Mouse (Mus musculus): ENCODE data around the gene Tssk6. TPM values are rescaled to one million over a fixed set of nuclear protein-coding genes. Genes with fewer than 3 reads are reported as not detected.
A peak's percentile ranks its signal among the peaks of the same experiment; 100 is the strongest.

The Tssk6 gene
- polyA plus RNA-seq, 1 experiment from 2014 or later: 3.8 TPM

DNA sequence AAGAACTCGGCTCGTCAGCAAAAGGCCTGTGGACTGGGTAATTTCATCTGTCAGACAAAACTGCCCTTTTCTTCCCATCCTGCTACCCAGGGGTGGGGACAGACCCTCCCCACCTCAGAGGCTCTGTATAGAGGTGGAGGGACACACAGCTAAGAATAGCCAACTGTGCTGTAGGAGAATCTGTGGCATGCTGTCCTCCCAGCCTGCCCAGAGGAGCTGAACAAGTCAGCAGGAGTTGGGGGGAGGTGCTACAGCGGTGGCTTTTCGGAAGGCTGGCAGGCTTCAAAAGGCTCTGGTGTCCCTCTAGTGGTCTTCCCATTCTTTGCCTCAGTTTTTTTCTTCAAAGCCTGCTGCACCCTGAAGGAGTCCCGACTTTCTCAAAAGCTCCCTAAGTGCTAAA is 13.8 kb downstream of the Tssk6 start:
- ATAC-seq (ENCODE audit: insufficient read depth): no peak
- 51% methylated on average over 5 of the region's 5 CpGs for WGBS
- peak; percentile 41 for TF ChIP-seq CTCF (IDR thresholded peaks at IDR 0.05; ENCODE audit: low read depth)
- Histone ChIP-seq H3K9me3 (ENCODE audit: low read depth, low read length) (no peaks in the 10 kb centered on the region), H3K9ac (no peak overlapping the region), H3K4me2 (no peak overlapping the region), H3K27me3 (ENCODE audit: insufficient read depth, low read length) (no peaks in the 10 kb centered on the region), H3K4me3 (ENCODE audit: low read depth, low read length) (no peak overlapping the region), H3K4me1 (ENCODE audit: insufficient read depth) (no peaks in the 10 kb centered on the region), H3K27ac (ENCODE audit: low read depth) (no peak overlapping the region), H3K36me3 (ENCODE audit: insufficient read depth) (peaks cover 72% of the 10 kb centered on the region)
- DNase-seq: peak; percentile 63

DNA sequence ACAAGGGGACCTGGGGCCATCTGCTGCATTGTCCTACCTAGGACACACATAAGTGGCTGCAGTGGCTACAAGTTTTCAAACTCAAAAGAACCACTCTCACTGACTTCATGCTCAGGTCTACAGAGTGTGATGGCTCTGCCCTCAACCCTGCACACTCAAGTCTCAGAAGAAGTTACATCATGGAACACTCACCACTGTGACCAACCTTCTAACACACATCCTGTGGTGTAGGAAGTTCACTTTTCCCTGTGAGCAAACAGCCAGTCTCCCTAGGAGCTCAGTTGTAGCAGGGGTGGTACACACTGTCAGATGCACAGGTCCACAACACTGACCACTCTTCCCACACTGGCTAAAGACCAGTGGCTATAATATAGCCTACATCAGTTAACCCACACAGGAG is 16.5 kb downstream of the Tssk6 start:
- TF ChIP-seq CTCF (IDR thresholded peaks at IDR 0.05; ENCODE audit: low read depth): no peak
- Histone ChIP-seq H3K36me3 (ENCODE audit: insufficient read depth) (peaks cover 44% of the 10 kb centered on the region), H3K4me2 (no peak overlapping the region), H3K4me1 (ENCODE audit: insufficient read depth) (no peaks in the 10 kb centered on the region), H3K9ac (no peak overlapping the region), H3K9me3 (ENCODE audit: low read depth, low read length) (no peaks in the 10 kb centered on the region), H3K27me3 (ENCODE audit: insufficient read depth, low read length) (no peaks in the 10 kb centered on the region), H3K27ac (ENCODE audit: low read depth) (no peak overlapping the region), H3K4me3 (ENCODE audit: low read depth, low read length) (no peak overlapping the region)
- peak; percentile 6; the same call in 1 of the 2 replicates for ATAC-seq (ENCODE audit: insufficient read depth)
- DNase-seq: no peak

DNA sequence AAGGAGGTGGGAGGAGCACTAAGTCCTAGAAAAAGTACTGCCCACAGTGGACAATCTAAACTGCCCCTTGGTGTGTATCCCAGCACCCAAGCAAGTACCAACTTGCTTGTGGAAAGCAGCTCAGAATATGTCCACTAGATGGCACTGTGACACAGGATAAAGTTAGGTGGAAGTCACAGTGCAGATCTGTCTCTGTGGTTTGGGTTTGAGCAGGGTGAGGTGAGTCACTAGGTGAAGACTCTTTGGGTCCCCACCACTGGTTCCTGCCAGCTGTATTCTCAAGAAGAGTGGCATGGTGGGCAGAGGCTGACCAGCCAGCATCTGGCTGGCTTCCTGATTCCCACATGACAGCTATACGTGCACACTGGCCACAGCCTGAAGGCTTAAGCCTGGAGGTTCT is 17.0 kb downstream of the Tssk6 start:
- DNase-seq: peak; percentile 95
- H3K36me3 ChIP-seq (ENCODE audit: insufficient read depth): peaks cover 39% of the 10 kb centered on the region
- ATAC-seq (ENCODE audit: insufficient read depth): peak; percentile 59
- peak overlapping the region; percentile 50; the same call in 1 of the 2 replicates for H3K27ac ChIP-seq (ENCODE audit: low read depth)
- TF ChIP-seq CTCF (IDR thresholded peaks at IDR 0.05; ENCODE audit: low read depth): peak; percentile 96
- no peak overlapping the region for H3K4me3 ChIP-seq (ENCODE audit: low read depth, low read length)
- H3K9ac ChIP-seq: no peak overlapping the region
- H3K27me3 ChIP-seq (ENCODE audit: insufficient read depth, low read length): no peaks in the 10 kb centered on the region
- no peak overlapping the region for H3K4me2 ChIP-seq
- WGBS: 50% methylated on average over 1 of the region's 1 CpGs
- H3K4me1 ChIP-seq (ENCODE audit: insufficient read depth): no peaks in the 10 kb centered on the region
- no peaks in the 10 kb centered on the region for H3K9me3 ChIP-seq (ENCODE audit: low read depth, low read length)

DNA sequence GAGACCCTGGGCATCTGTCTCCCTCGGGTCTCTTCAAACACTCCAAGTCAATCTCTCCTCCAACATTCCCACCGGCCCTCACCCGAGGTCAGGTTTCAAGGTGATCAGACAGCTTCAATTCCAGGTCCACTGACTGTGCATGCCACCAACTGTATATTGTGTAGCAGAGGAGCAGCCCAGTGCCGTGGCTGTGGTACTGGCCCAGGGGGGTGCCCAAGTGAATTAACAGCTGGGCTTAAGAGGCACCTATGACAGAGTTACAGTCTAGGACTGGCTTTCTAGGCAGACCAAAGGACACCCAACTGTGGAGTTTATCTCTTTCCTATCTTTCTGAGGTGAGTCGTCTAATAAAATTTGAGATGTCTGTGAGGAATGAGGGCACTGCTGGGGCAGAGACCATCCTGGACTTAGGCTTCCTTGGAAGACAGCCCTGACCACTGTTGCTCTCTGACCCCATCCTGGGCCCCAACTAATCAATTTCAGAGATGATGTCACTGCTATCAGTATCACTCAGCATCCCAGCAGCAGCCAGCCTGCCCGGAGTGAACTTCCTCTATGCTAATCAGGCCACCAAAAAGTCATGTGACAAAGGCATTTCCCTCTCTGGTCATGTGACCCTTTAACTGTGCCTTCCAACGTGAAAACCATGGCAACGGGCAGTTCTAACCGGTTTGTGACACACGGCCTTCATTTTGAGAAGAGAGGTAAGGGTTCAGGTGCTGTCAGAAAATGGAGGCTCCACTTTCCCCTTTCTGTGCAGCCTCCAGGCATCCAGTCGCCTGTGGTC is 18.1 kb downstream of the Tssk6 start:
- H3K9me3 ChIP-seq (ENCODE audit: low read depth, low read length): no peaks in the 10 kb centered on the region
- H3K4me2 ChIP-seq: no peak overlapping the region
- H3K9ac ChIP-seq: no peak overlapping the region
- DNase-seq (peak; percentile 62), ATAC-seq (ENCODE audit: insufficient read depth) (peak; percentile 19; the same call in 1 of the 2 replicates)
- H3K27me3 ChIP-seq (ENCODE audit: insufficient read depth, low read length): no peaks in the 10 kb centered on the region
- no peaks in the 10 kb centered on the region for H3K4me1 ChIP-seq (ENCODE audit: insufficient read depth)
- peaks cover 29% of the 10 kb centered on the region for H3K36me3 ChIP-seq (ENCODE audit: insufficient read depth)
- 30% methylated on average over 11 of the region's 11 CpGs for WGBS
- no peak for TF ChIP-seq CTCF (IDR thresholded peaks at IDR 0.05; ENCODE audit: low read depth)
- H3K4me3 ChIP-seq (ENCODE audit: low read depth, low read length): no peak overlapping the region
- peak overlapping the region; percentile 40; the same call in 1 of the 2 replicates for H3K27ac ChIP-seq (ENCODE audit: low read depth)

DNA sequence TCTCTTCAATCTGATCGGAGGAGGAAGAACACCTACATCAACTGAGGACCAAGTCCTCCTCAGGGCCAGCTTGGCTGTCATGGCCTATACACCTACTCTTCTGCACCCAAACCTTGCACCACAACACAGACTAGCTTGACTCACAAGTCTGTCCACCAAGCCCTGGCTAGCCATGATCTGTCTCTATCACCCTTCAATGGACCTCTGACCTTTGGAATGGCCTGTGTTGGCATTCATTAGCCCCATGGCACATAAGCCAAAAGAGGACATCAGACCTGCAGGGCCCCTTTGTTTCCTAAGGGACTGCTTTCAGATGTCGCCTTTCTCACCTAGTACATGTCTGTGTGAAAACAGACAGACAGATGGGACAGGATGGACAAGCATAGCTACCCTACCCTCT is 19.2 kb downstream of the Tssk6 start:
- H3K9ac ChIP-seq: peak overlapping the region; percentile 1; the same call in 1 of the 2 replicates
- no peaks in the 10 kb centered on the region for H3K27me3 ChIP-seq (ENCODE audit: insufficient read depth, low read length)
- no peak overlapping the region for H3K4me2 ChIP-seq
- TF ChIP-seq CTCF (IDR thresholded peaks at IDR 0.05; ENCODE audit: low read depth): no peak
- ATAC-seq (ENCODE audit: insufficient read depth) (no peak), DNase-seq (no peak)
- H3K9me3 ChIP-seq (ENCODE audit: low read depth, low read length): no peaks in the 10 kb centered on the region
- no peaks in the 10 kb centered on the region for H3K4me1 ChIP-seq (ENCODE audit: insufficient read depth)
- 88% methylated on average over 2 of the region's 2 CpGs for WGBS
- H3K4me3 ChIP-seq (ENCODE audit: low read depth, low read length): no peak overlapping the region
- H3K27ac ChIP-seq (ENCODE audit: low read depth): peak overlapping the region; percentile 40
- peaks cover 18% of the 10 kb centered on the region for H3K36me3 ChIP-seq (ENCODE audit: insufficient read depth)

DNA sequence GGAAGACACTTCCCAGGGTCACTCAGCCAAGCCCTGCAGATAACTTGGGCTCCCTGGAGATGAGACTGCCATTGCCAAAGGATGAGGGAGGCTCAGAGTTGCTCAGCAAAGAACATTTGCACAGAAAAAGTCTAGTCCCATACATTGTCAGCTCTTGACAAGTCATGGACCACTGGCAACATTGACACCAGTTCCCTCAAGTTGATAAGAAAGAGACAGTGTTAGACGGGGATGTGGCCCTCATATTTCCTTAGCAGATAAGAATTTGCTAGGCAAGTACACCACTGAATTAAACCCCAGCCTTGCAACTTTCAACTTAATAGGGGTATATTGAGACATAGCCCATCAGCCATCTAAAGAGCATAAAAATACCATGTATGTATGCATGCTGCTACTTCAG is 22.0 kb downstream of the Tssk6 start:
- Histone ChIP-seq H3K36me3 (ENCODE audit: insufficient read depth) (peaks cover 8% of the 10 kb centered on the region; the same call in 1 of the 2 replicates), H3K27ac (ENCODE audit: low read depth) (no peak overlapping the region), H3K9me3 (ENCODE audit: low read depth, low read length) (no peaks in the 10 kb centered on the region), H3K27me3 (ENCODE audit: insufficient read depth, low read length) (no peaks in the 10 kb centered on the region), H3K4me3 (ENCODE audit: low read depth, low read length) (no peak overlapping the region), H3K9ac (no peak overlapping the region), H3K4me2 (no peak overlapping the region), H3K4me1 (ENCODE audit: insufficient read depth) (no peaks in the 10 kb centered on the region)
- WGBS: 44% methylated on average over 1 of the region's 1 CpGs
- no peak for TF ChIP-seq CTCF (IDR thresholded peaks at IDR 0.05; ENCODE audit: low read depth)
- DNase-seq (no peak), ATAC-seq (ENCODE audit: insufficient read depth) (no peak)

DNA sequence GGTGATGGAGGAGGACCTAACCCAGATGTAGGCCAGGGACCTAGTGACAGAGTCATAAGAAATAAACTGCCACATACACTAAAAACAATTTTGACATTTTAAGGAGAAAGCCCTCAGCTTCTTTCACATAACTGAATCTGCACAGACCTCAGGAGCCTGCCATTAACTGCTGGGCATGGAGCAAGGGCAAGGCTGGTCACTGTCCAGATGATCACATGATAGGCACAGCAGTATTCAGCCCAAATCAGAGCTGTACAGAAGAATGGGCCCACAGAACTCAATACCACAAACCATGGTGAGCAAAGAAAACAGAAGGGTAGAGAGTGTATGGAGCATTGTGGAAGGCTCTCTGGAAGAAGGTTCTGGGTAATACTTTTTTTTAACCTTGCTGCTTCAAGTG is 24.9 kb downstream of the Tssk6 start:
- H3K4me1 ChIP-seq (ENCODE audit: insufficient read depth): no peaks in the 10 kb centered on the region
- H3K4me2 ChIP-seq: no peak overlapping the region
- ATAC-seq (ENCODE audit: insufficient read depth) (no peak), DNase-seq (no peak)
- no peaks in the 10 kb centered on the region for H3K9me3 ChIP-seq (ENCODE audit: low read depth, low read length)
- H3K9ac ChIP-seq: no peak overlapping the region
- no peak for TF ChIP-seq CTCF (IDR thresholded peaks at IDR 0.05; ENCODE audit: low read depth)
- H3K4me3 ChIP-seq (ENCODE audit: low read depth, low read length): no peak overlapping the region
- H3K36me3 ChIP-seq (ENCODE audit: insufficient read depth): peaks cover 8% of the 10 kb centered on the region; the same call in 1 of the 2 replicates
- H3K27me3 ChIP-seq (ENCODE audit: insufficient read depth, low read length): no peaks in the 10 kb centered on the region
- H3K27ac ChIP-seq (ENCODE audit: low read depth): no peak overlapping the region

Measured in lung, embryonic 14.5 days (tissue).